Mouse (Mus musculus) limb, embryonic 11.5 days (tissue): ENCODE measurements around the gene Ntm. TPM values are rescaled to one million over a fixed set of nuclear protein-coding genes. Genes with fewer than 3 reads are reported as not detected.

Experiments
- ATAC-seq: fragments of 200-750 bp; cut with Nextera tagmentation; 2 replicates; pipeline ENCODE4 v1.8.0; 2017; ENCODE audit warnings: low read depth; ENCODE audit not compliant: insufficient number of reproducible peaks, low FRiP score, low TSS enrichment
- DNase-seq: peaks from one replicate; pipeline ENCODE4 v3.0.0-alpha.2; 2015; ENCODE audit warnings: low spot score
- H3K27ac ChIP-seq: fragments of 300-500 bp; sonication (generic); replicated peaks from 2 replicates; pipeline ENCODE4 v1.5.1; 2014; ENCODE audit warnings: low read depth, mild to moderate bottlenecking, low read length
- H3K27me3 ChIP-seq: fragments of 300-500 bp; sonication (generic); 2 replicates; pipeline ENCODE4 v1.6.1; 2014; ENCODE audit warnings: mild to moderate bottlenecking, low read length, mixed read lengths; ENCODE audit not compliant: control insufficient read depth, insufficient read depth
- H3K36me3 ChIP-seq: fragments of 300-500 bp; sonication (generic); 2 replicates; pipeline ENCODE4 v1.6.1; 2014; ENCODE audit warnings: mild to moderate bottlenecking, low read length, moderate library complexity, mixed read lengths; ENCODE audit not compliant: control insufficient read depth, insufficient read depth
- H3K4me1 ChIP-seq: fragments of 300-500 bp; sonication (generic); 2 replicates; pipeline ENCODE4 v1.6.1; 2014; ENCODE audit warnings: low read length, mixed read lengths; ENCODE audit not compliant: control insufficient read depth, insufficient read depth
- H3K4me2 ChIP-seq: fragments of 300-500 bp; sonication (generic); 2 replicates; pipeline ENCODE4 v1.6.1; 2014; ENCODE audit warnings: low read depth, mild to moderate bottlenecking, moderate library complexity; ENCODE audit not compliant: severe bottlenecking
- H3K4me3 ChIP-seq: fragments of 300-500 bp; sonication (generic); 2 replicates; pipeline ENCODE4 v1.5.1; 2014; ENCODE audit warnings: low read depth, low read length
- H3K9ac ChIP-seq: fragments of 300-500 bp; sonication (generic); 2 replicates; pipeline ENCODE4 v1.6.1; 2014; ENCODE audit warnings: mild to moderate bottlenecking, low read length
- H3K9me3 ChIP-seq: fragments of 300-500 bp; sonication (generic); 2 replicates; pipeline ENCODE4 v1.6.1; 2016; ENCODE audit warnings: low read length; ENCODE audit not compliant: control insufficient read depth
- WGBS: fragments of 180-500 bp; shearing (Covaris S2); extraction: QIAGEN DNeasy Blood & Tissue Kit; methylation state at CpG from one replicate; pipeline ENCODE4 v1.1.7; 2014; 5-methylcytosine and 5-hydroxymethylcytosine counted together
- polyA plus RNA-seq: library from polyadenylated mRNA; unstranded; fragments of >200 nt; fragmentation: Nextera tagmentation; extraction: Ambion mirVana; gene quantifications from 2 replicates; pipeline ENCODE4 v1.2.1, GENCODE M21; 2014

Ntm gene
- polyA plus RNA-seq, 1 experiment from 2014 or later = 16.2 TPM

GRCm38 (mm10) chr9:29247812-29248211 is 715.1 kb downstream of the Ntm start:
- no peak for ATAC-seq
- no peak overlapping the region for H3K4me3 ChIP-seq
- 66% methylated on average over 3 of the region's 3 CpGs for WGBS

GRCm38 (mm10) chr9:29244006-29244405 is 718.9 kb downstream of the Ntm start:
- Histone ChIP-seq H3K27ac (no peak overlapping the region), H3K9me3 (no peaks in the 10 kb centered on the region), H3K9ac (no peak overlapping the region), H3K4me3 (no peak overlapping the region), H3K4me2 (no peak overlapping the region), H3K36me3 (no peaks in the 10 kb centered on the region), H3K4me1 (no peaks in the 10 kb centered on the region), H3K27me3 (no peaks in the 10 kb centered on the region)
- WGBS = 84% methylated on average over 2 of the region's 2 CpGs
- ATAC-seq = no peak
- no peak for DNase-seq

More at GRCm38 (mm10) chr9:29247812-29248211, 715.1 kb downstream of the Ntm start:
- Histone ChIP-seq H3K27ac (no peak overlapping the region), H3K9me3 (no peaks in the 10 kb centered on the region), H3K36me3 (no peaks in the 10 kb centered on the region), H3K9ac (no peak overlapping the region), H3K4me2 (no peak overlapping the region), H3K27me3 (no peaks in the 10 kb centered on the region), H3K4me1 (no peaks in the 10 kb centered on the region)
- DNase-seq = no peak

- DNase-seq = no peak
- no peaks in the 10 kb centered on the region for H3K36me3 ChIP-seq
- H3K9me3 ChIP-seq = no peaks in the 10 kb centered on the region
- H3K4me3 ChIP-seq = no peak overlapping the region
- no peaks in the 10 kb centered on the region for H3K27me3 ChIP-seq
- ATAC-seq = no peak
- no peak overlapping the region for H3K9ac ChIP-seq
- no peak overlapping the region for H3K4me2 ChIP-seq
- H3K27ac ChIP-seq = no peak overlapping the region
- H3K4me1 ChIP-seq = no peaks in the 10 kb centered on the region
- WGBS = 82% methylated on average over 8 of the region's 8 CpGs
Observed at GRCm38 (mm10) chr9:29242497-29243422, 720.2 kb downstream of the Ntm start.

DNA sequence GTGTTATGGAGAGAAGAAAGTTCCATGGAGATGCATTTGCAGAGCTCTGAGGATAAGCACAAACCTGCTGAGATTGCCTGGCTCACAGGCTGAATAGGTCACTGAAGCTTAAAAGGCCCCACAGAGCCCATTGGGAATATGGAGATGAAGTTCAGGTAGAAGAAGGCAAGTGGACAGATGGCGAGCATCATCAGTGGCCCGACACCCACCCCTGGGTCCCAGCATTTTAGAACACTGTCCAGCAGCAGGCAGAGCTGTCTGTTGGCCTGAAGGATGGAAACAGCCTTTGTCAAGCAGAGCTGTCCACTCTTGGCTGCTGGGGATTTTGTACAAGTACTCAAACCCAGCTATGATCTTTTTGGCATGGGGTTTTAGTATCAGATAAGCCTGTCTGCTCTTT is 722.1 kb downstream of the Ntm start:
- Histone ChIP-seq H3K36me3 (no peaks in the 10 kb centered on the region), H3K4me3 (no peak overlapping the region), H3K27me3 (no peaks in the 10 kb centered on the region), H3K4me1 (no peaks in the 10 kb centered on the region), H3K9me3 (no peaks in the 10 kb centered on the region), H3K4me2 (no peak overlapping the region), H3K9ac (no peak overlapping the region), H3K27ac (no peak overlapping the region)
- DNase-seq (no peak), ATAC-seq (no peak)
- WGBS = 85% methylated on average over 2 of the region's 2 CpGs

- WGBS = 91% methylated on average over 3 of the region's 3 CpGs
- DNase-seq = no peak
- no peak for ATAC-seq
- Histone ChIP-seq H3K27ac (no peak overlapping the region), H3K4me1 (no peaks in the 10 kb centered on the region), H3K27me3 (no peaks in the 10 kb centered on the region), H3K9ac (no peak overlapping the region), H3K36me3 (no peaks in the 10 kb centered on the region), H3K4me3 (no peak overlapping the region), H3K4me2 (no peak overlapping the region), H3K9me3 (no peaks in the 10 kb centered on the region)
Observed at GRCm38 (mm10) chr9:29238973-29239372, 724.0 kb downstream of the Ntm start.

DNA sequence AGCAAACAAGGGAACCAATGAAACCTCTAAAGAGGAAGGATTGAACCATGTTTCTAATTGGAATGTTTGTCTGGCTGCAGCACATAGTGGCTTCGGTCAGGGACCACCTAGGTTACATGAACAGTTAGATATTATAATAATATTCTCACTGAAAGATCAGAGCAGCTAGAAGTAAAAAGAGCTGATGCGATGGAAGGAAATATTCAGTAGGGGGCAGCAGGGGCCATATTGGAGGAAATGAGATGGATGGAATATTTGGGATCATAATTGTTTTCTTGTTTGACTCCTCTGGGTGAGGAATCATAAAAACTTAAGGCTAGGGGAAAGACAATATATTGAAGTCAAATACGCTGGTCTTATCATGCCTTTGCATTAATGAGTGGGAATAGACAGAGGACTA is 726.2 kb downstream of the Ntm start:
- Histone ChIP-seq H3K36me3 (no peaks in the 10 kb centered on the region), H3K9ac (no peak overlapping the region), H3K27ac (no peak overlapping the region), H3K4me3 (no peak overlapping the region), H3K4me1 (no peaks in the 10 kb centered on the region), H3K4me2 (no peak overlapping the region), H3K9me3 (no peaks in the 10 kb centered on the region), H3K27me3 (no peaks in the 10 kb centered on the region)
- 93% methylated on average over 3 of the region's 3 CpGs for whole genome bisulfite sequencing
- DNase-seq (no peak), ATAC-seq (no peak)

DNA sequence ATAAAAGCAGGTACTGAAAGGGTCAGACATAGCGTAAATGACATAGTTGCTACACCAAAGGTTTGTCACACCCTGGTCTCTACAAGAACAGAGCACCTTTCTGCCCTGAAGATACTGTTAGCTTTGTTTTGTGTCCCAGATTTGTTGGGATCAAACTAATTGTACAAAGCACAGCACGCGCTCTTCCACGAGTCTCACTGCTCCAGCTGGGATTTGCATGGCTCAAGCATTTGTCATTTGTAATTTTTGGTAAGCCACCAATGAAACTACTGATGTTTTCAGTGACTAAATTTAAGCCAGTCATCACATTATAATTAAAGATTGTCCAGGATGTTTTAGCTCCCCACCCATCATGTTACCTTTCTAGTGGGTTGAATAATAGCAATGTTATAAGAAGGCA is 735.2 kb downstream of the Ntm start:
- no peak overlapping the region for H3K4me2 ChIP-seq
- no peaks in the 10 kb centered on the region for H3K4me1 ChIP-seq
- H3K36me3 ChIP-seq = no peaks in the 10 kb centered on the region
- H3K4me3 ChIP-seq = no peak overlapping the region
- ATAC-seq = no peak
- no peak overlapping the region for H3K9ac ChIP-seq
- DNase-seq = no peak
- H3K27me3 ChIP-seq = no peaks in the 10 kb centered on the region
- no peak overlapping the region for H3K27ac ChIP-seq
- no peaks in the 10 kb centered on the region for H3K9me3 ChIP-seq
- 89% methylated on average over 4 of the region's 4 CpGs for WGBS

DNA sequence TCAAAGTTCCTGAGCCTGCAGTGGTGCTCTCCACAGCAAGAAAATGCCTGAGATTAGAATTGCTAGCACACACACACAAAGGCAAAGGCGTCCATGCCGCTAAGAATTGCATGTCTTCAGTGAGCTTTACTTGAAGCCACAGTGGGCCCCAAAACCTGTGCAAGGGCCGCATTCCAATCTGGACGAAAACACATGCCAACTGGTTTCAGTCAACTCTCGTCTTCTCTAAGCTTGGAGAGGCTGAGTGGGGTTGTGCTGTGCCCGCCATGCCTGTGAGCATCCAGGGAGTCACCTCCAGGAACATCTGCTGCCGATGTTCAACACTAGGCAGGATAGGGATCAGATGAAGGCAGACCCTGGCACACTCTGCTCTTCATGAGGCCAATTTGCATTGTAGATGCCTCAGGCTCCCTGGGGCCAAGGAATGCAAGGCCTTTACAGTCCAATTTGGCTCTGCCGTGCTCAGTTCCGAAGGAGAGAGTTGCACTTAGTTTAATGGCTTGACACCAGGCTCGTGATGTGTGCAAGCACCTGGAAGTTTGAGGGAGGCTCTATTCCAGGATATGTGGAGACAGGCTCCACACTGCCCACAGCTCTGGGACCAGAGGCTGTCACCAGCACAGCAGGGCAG is 739.9 kb downstream of the Ntm start:
- ATAC-seq (no peak), DNase-seq (no peak)
- Histone ChIP-seq H3K9ac (no peak overlapping the region), H3K4me2 (no peak overlapping the region), H3K27ac (no peak overlapping the region), H3K36me3 (no peaks in the 10 kb centered on the region), H3K27me3 (no peaks in the 10 kb centered on the region), H3K4me1 (0 out of 2 replicates have a peak, but pooled peaks cover 5% of the 10 kb centered on the region), H3K4me3 (no peak overlapping the region), H3K9me3 (no peaks in the 10 kb centered on the region)
- WGBS = 46% methylated on average over 10 of the region's 10 CpGs
